12 mouse cellular contexts compared by ENCODE assay signal in genomic region chr13:53463037-53463436, GRCm38 (mm10). TPM values are rescaled to one million over a fixed set of nuclear protein-coding genes. Genes with fewer than 3 reads are reported as not detected.
A peak's percentile ranks its signal among the peaks of the same experiment; 100 is the strongest.
DNase-seq lines count a peak whose midpoint lies in the region; ATAC-seq and TF ChIP-seq lines count a peak whose summit lies in the region.
"Had no signal": no experiment of that assay in that cellular context is flagged by ENCODE, and none has a peak within 500 bp of the region (broad histone marks: within the 10 kb centered on the region; RNA-seq: fewer than 3 reads in every experiment).

No protein-coding gene starts in this region.

- no peak overlapping the region for H3K27ac ChIP-seq in forebrain, embryonic 13.5 days
- H3K27ac ChIP-seq in forebrain, embryonic 14.5 days (ENCODE audit: low read depth, low read length), result no peak overlapping the region
- peak overlapping the region; percentile 66 for H3K27ac ChIP-seq in midbrain, embryonic 10.5 days (replicated peaks)
- no peak overlapping the region for H3K27ac ChIP-seq in midbrain, postnatal 0 days (ENCODE audit: low read depth, low read length)
- peak overlapping the region; percentile 78 for H3K27ac ChIP-seq in limb, embryonic 10.5 days

- no peak overlapping the region for H3K9ac ChIP-seq in forebrain, embryonic 13.5 days
- no peak overlapping the region for H3K9ac ChIP-seq in forebrain, embryonic 14.5 days (ENCODE audit: low read length)
- H3K9ac ChIP-seq in midbrain, postnatal 0 days (replicated peaks; ENCODE audit: low read length, poor library complexity, severe bottlenecking), result no peak overlapping the region

- under 1% methylated on average over 7 of the region's 7 CpGs for WGBS in forebrain, embryonic 13.5 days
- under 1% methylated on average over 7 of the region's 7 CpGs for WGBS in forebrain, embryonic 14.5 days
- WGBS in midbrain, embryonic 10.5 days, result under 1% methylated on average over 7 of the region's 7 CpGs
- WGBS in midbrain, postnatal 0 days, result 3% methylated on average over 7 of the region's 7 CpGs
- WGBS in limb, embryonic 10.5 days, result 0% methylated on average over 7 of the region's 7 CpGs

- peaks cover 21% of the 10 kb centered on the region for H3K4me1 ChIP-seq in forebrain, embryonic 13.5 days
- H3K4me1 ChIP-seq in forebrain, embryonic 14.5 days (ENCODE audit: control insufficient read depth, insufficient read depth, low read length), result no peaks in the 10 kb centered on the region; the same call in 1 of the 2 replicates
- H3K4me1 ChIP-seq in midbrain, embryonic 10.5 days, result peaks cover 60% of the 10 kb centered on the region
- H3K4me1 ChIP-seq in midbrain, postnatal 0 days (ENCODE audit: insufficient read depth, low read length), result no peaks in the 10 kb centered on the region
- peaks cover 69% of the 10 kb centered on the region for H3K4me1 ChIP-seq in limb, embryonic 10.5 days

- ATAC-seq in forebrain, embryonic 13.5 days, result no peak
- no peak for ATAC-seq in forebrain, embryonic 14.5 days
- ATAC-seq in midbrain, postnatal 0 days (ENCODE audit: low FRiP score), result no peak
- no peak for ATAC-seq in frontal cortex, adult (ENCODE audit: low TSS enrichment)

- H3K27me3 ChIP-seq in forebrain, embryonic 13.5 days, result peaks cover 96% of the 10 kb centered on the region
- peaks cover 90% of the 10 kb centered on the region for H3K27me3 ChIP-seq in forebrain, embryonic 14.5 days (replicated peaks; ENCODE audit: control insufficient read depth, insufficient read depth, low read length)
- H3K27me3 ChIP-seq in midbrain, embryonic 10.5 days (ENCODE audit: low read depth, poor library complexity, severe bottlenecking), result peaks cover 100% of the 10 kb centered on the region
- H3K27me3 ChIP-seq in midbrain, postnatal 0 days (ENCODE audit: insufficient read depth, low read length), result peaks cover 66% of the 10 kb centered on the region
- H3K27me3 ChIP-seq in limb, embryonic 10.5 days (ENCODE audit: low read depth, poor library complexity, severe bottlenecking), result peaks cover 94% of the 10 kb centered on the region

- H3K36me3 ChIP-seq in forebrain, embryonic 13.5 days (ENCODE audit: poor library complexity, severe bottlenecking), result no peaks in the 10 kb centered on the region
- no peaks in the 10 kb centered on the region for H3K36me3 ChIP-seq in forebrain, embryonic 14.5 days (ENCODE audit: control insufficient read depth, insufficient read depth, low read length)
- H3K36me3 ChIP-seq in midbrain, embryonic 10.5 days, result no peaks in the 10 kb centered on the region
- H3K36me3 ChIP-seq in midbrain, postnatal 0 days (ENCODE audit: insufficient read depth, low read length), result no peaks in the 10 kb centered on the region
- H3K36me3 ChIP-seq in limb, embryonic 10.5 days, result no peaks in the 10 kb centered on the region

- no peak for TF ChIP-seq CTCF in midbrain, postnatal 0 days (IDR thresholded peaks at IDR 0.05)

- no peaks in the 10 kb centered on the region for H3K9me3 ChIP-seq in forebrain, embryonic 13.5 days (replicated peaks)
- H3K9me3 ChIP-seq in forebrain, embryonic 14.5 days (replicated peaks; ENCODE audit: control insufficient read depth, low read length), result no peaks in the 10 kb centered on the region
- no peaks in the 10 kb centered on the region for H3K9me3 ChIP-seq in midbrain, embryonic 10.5 days (replicated peaks)
- no peaks in the 10 kb centered on the region for H3K9me3 ChIP-seq in midbrain, postnatal 0 days (ENCODE audit: low read length)
- no peaks in the 10 kb centered on the region for H3K9me3 ChIP-seq in limb, embryonic 10.5 days (replicated peaks)

- no peak for DNase-seq in forebrain, embryonic 14.5 days (ENCODE audit: low spot score)
- DNase-seq in midbrain, embryonic 10.5 days (ENCODE audit: low spot score), result peak; percentile 52
- no peak for DNase-seq in midbrain, postnatal 0 days (ENCODE audit: low spot score)
- DNase-seq in limb, embryonic 10.5 days (ENCODE audit: low spot score), result peak; percentile 64
- DNase-seq in yolk sac, embryonic 10.5 days (ENCODE audit: low spot score), result peak; percentile 18
- no peak for DNase-seq in layer of hippocampus, adult 9-10 months (ENCODE audit: low spot score)
- DNase-seq: kidney, adult 9 months; lung, postnatal 4 days had no signal

- 0 out of 2 replicates have a peak overlapping the region, but pooled peaks have one; percentile 51 for H3K4me2 ChIP-seq in forebrain, embryonic 13.5 days
- H3K4me2 ChIP-seq in forebrain, embryonic 14.5 days (ENCODE audit: low read length), result no peak overlapping the region
- no peak overlapping the region; the same call in 1 of the 2 replicates for H3K4me2 ChIP-seq in midbrain, postnatal 0 days (ENCODE audit: low read depth, low read length, poor library complexity, severe bottlenecking)

- H3K4me3 ChIP-seq in forebrain, embryonic 13.5 days, result no peak overlapping the region
- H3K4me3 ChIP-seq in forebrain, embryonic 14.5 days (ENCODE audit: low read depth, low read length), result no peak overlapping the region
- peak overlapping the region; percentile 51 for H3K4me3 ChIP-seq in midbrain, embryonic 10.5 days
- no peak overlapping the region for H3K4me3 ChIP-seq in midbrain, postnatal 0 days (ENCODE audit: low read depth, low read length)
- H3K4me3 ChIP-seq in limb, embryonic 10.5 days, result peak overlapping the region; percentile 49

RNA-seq across cellular contexts. Expression of gene Msx2, which starts 9.8 kb away (rescaled TPM):
- polyA plus RNA-seq in forebrain, embryonic 13.5 days (2015; fragmentation: Nextera tagmentation; extraction: Ambion mirVana), result 1.2 and 1.8 TPM in 2 replicates
- 0.44 and 0.70 TPM in 2 replicates for polyA plus RNA-seq in forebrain, embryonic 14.5 days (2014; fragmentation: Nextera tagmentation; extraction: Ambion mirVana)
- 18.3 and 23.2 TPM in 2 replicates for polyA plus RNA-seq in midbrain, embryonic 10.5 days (2016; fragmentation: Nextera tagmentation; extraction: Ambion mirVana)
- 0.71 and 2.2 TPM in 2 replicates for total RNA-seq in midbrain, postnatal 0 days (2014; rRNA removed)
- 0.23 and 0.39 TPM in 2 replicates for polyA plus RNA-seq in midbrain, postnatal 0 days (2015; fragmentation: Nextera tagmentation; extraction: Ambion mirVana)
- polyA plus RNA-seq in limb, embryonic 10.5 days (2016; fragmentation: Nextera tagmentation; extraction: Ambion mirVana), result 32.2 and 42.0 TPM in 2 replicates
- total RNA-seq: common myeloid progenitor, adult 5-6 weeks; gastrocnemius, adult 18-20 months had no signal

Comparison
In these comparisons a context has a peak if more than half of its experiments do, and no peak if none do; other contexts are left out.
1. H3K27ac ChIP-seq: peak in midbrain, embryonic 10.5 days (single experiment) and limb, embryonic 10.5 days (single experiment); none in forebrain, embryonic 13.5 days (single experiment), forebrain, embryonic 14.5 days (single experiment) and midbrain, postnatal 0 days (single experiment).
2. H3K4me3 ChIP-seq: peak in midbrain, embryonic 10.5 days (single experiment) and limb, embryonic 10.5 days (single experiment); none in forebrain, embryonic 13.5 days (single experiment), forebrain, embryonic 14.5 days (single experiment) and midbrain, postnatal 0 days (single experiment).
3. DNase-seq: peak in midbrain, embryonic 10.5 days (single experiment), limb, embryonic 10.5 days (single experiment) and yolk sac, embryonic 10.5 days (single experiment); none in forebrain, embryonic 14.5 days (single experiment), midbrain, postnatal 0 days (single experiment) and layer of hippocampus, adult 9-10 months (single experiment).